Mouse (Mus musculus) neural tube, embryonic 15.5 days (tissue): ENCODE measurements around the gene Gpr158. TPM values are rescaled to one million over a fixed set of nuclear protein-coding genes. Genes with fewer than 3 reads are reported as not detected.

Source experiments
- ATAC-seq: fragments of 200-750 bp; cut with Nextera tagmentation; 2 replicates; pipeline ENCODE4 v1.8.0; 2017; ENCODE audit warnings: mild to moderate bottlenecking, moderate TSS enrichment, moderate library complexity; ENCODE audit not compliant: low FRiP score
- H3K27ac ChIP-seq: fragments of 300-500 bp; sonication (generic); replicated peaks from 2 replicates; pipeline ENCODE4 v1.5.1; 2015; ENCODE audit warnings: mild to moderate bottlenecking, inconsistent platforms
- H3K27me3 ChIP-seq: fragments of 300-500 bp; sonication (generic); replicated peaks from 2 replicates; pipeline ENCODE4 v1.6.1; 2015; ENCODE audit warnings: inconsistent platforms
- H3K36me3 ChIP-seq: fragments of 300-500 bp; sonication (generic); 2 replicates; pipeline ENCODE4 v1.6.1; 2015; ENCODE audit warnings: inconsistent platforms
- H3K4me1 ChIP-seq: fragments of 300-500 bp; sonication (generic); 2 replicates; pipeline ENCODE4 v1.6.1; 2015; ENCODE audit warnings: inconsistent platforms
- H3K4me2 ChIP-seq: fragments of 300-500 bp; sonication (generic); 2 replicates; pipeline ENCODE4 v1.6.1; 2015; ENCODE audit warnings: inconsistent platforms, mild to moderate bottlenecking, moderate library complexity
- H3K4me3 ChIP-seq: fragments of 300-500 bp; sonication (generic); replicated peaks from 2 replicates; pipeline ENCODE4 v1.5.1; 2015; ENCODE audit warnings: mild to moderate bottlenecking, inconsistent platforms
- H3K9ac ChIP-seq: fragments of 300-500 bp; sonication (generic); replicated peaks from 2 replicates; pipeline ENCODE4 v1.6.1; 2015; ENCODE audit warnings: mild to moderate bottlenecking, inconsistent platforms
- H3K9me3 ChIP-seq: fragments of 300-500 bp; sonication (generic); replicated peaks from 2 replicates; pipeline ENCODE4 v1.6.1; 2016; ENCODE audit warnings: inconsistent platforms
- WGBS: fragments of 180-500 bp; shearing (Covaris S2); methylation state at CpG from one replicate; pipeline ENCODE4 v1.1.7; 2015; ENCODE audit warnings: mixed read lengths; 5-methylcytosine and 5-hydroxymethylcytosine counted together
- polyA plus RNA-seq: library from polyadenylated mRNA; unstranded; fragments of >200 nt; fragmentation: Nextera tagmentation; extraction: Ambion mirVana; gene quantifications from 2 replicates; pipeline ENCODE4 v1.2.1, GENCODE M21; 2015

Gene Gpr158
- polyA plus RNA-seq, 1 experiment from 2014 or later = 4.8 TPM

DNA sequence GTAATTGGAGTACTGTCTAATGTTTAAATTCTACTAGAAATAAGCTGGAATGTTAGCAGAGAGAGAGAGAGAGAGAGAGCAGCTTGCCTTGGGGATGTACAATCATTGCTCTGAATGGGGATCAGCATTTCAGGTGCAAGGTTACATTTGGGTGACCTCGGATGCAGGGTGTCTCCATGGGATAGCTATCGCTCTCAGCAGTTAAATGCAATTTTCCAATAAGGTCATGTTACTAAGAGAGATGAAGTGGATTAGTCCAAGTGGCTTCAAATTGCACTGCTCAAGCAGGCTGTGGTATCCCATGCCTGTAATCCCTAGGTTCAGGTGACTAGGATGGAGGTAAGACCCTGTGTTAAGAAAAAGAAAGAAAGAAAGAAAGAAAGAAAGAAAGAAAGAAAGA lies 441.2 kb downstream of the Gpr158 start:
- no peak overlapping the region for H3K4me3 ChIP-seq
- 89% methylated on average over 2 of the region's 2 CpGs for WGBS
- ATAC-seq = no peak

DNA sequence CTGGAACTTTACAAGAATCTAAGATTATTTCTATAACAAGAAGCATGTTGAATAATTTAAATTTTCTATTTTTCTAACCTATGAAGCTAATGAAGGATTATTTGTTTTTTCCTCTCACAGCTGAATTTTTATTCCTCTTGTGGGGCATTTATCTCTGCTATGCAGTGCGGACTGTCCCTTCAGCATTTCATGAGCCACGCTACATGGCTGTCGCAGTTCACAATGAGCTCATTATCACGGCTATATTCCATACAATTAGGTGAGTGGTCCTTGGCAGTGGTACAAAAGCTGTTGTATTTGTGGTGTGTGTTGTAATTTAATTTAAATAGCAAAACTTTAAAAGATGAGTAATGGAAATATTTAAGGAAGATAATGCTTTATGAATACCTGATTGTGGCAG lies 443.1 kb downstream of the Gpr158 start:
- Histone ChIP-seq H3K9me3 (no peaks in the 10 kb centered on the region), H3K4me1 (no peaks in the 10 kb centered on the region), H3K27ac (no peak overlapping the region), H3K9ac (no peak overlapping the region), H3K36me3 (no peaks in the 10 kb centered on the region), H3K27me3 (no peaks in the 10 kb centered on the region), H3K4me2 (no peak overlapping the region), H3K4me3 (no peak overlapping the region)
- WGBS = 41% methylated on average over 4 of the region's 4 CpGs
- no peak for ATAC-seq

More for the DNA sequence above, 441.2 kb downstream of the Gpr158 start:
- H3K9me3 ChIP-seq = no peaks in the 10 kb centered on the region
- no peak overlapping the region for H3K9ac ChIP-seq
- no peaks in the 10 kb centered on the region for H3K4me1 ChIP-seq
- no peaks in the 10 kb centered on the region for H3K27me3 ChIP-seq
- no peak overlapping the region for H3K27ac ChIP-seq
- no peak overlapping the region for H3K4me2 ChIP-seq
- H3K36me3 ChIP-seq = no peaks in the 10 kb centered on the region

DNA sequence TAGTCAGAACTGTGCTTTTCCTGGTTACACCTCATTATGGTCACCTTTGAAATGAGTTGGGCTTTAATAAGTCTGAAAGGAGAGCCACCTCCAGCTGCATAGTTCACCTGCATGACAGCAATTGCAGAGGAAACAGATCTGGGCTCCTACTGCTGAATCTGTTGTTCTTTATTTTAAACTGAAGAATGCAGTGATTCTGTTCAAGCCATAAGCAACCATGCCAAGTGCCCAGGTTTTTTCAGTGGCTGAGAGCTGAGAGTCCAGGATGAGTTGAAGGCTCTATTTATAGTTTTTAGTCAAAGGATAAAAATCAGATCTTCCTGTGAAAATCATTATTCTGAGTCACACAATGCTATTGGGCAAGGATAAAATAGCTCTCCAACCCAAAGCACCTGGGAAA lies 496.7 kb downstream of the Gpr158 start:
- H3K27me3 ChIP-seq = no peaks in the 10 kb centered on the region
- H3K4me3 ChIP-seq = no peak overlapping the region
- ATAC-seq = no peak
- H3K36me3 ChIP-seq = no peaks in the 10 kb centered on the region
- no peak overlapping the region for H3K27ac ChIP-seq
- no peak overlapping the region for H3K4me2 ChIP-seq
- H3K4me1 ChIP-seq = no peaks in the 10 kb centered on the region
- H3K9me3 ChIP-seq = no peaks in the 10 kb centered on the region
- H3K9ac ChIP-seq = no peak overlapping the region

Other genes starting within 250 kb of the Gpr158 start
- 2.6 and 3.6 TPM in 2 replicates for gene Enkur, start 162.2 kb upstream of the Gpr158 start, polyA plus RNA-seq
- gene Thnsl1, start 161.8 kb upstream of the Gpr158 start, polyA plus RNA-seq = 17.4 and 20.2 TPM in 2 replicates